Mouse (Mus musculus): Measurements from ENCODE around the gene Ptpa. TPM values are rescaled to one million over a fixed set of nuclear protein-coding genes. Genes with fewer than 3 reads are reported as not detected.

The Ptpa gene
- polyA plus RNA-seq (2017; shearing (Covaris generic)), result 113 TPM

GRCm38 (mm10) chr2:30415936-30416648, at the start of gene Ptpa:
Gene Ptpa, plus strand, starts transcription at chr2:30416039.

GRCm38 (mm10) chr2:30392114-30392576, 23.7 kb upstream of the Ptpa start, which contains the start of gene Dolpp1:
Gene Dolpp1, plus strand, starts transcription at chr2:30392254.

GRCm38 (mm10) chr2:30415157-30415935, 493 bp upstream of the Ptpa start, which contains the start of gene Crat:
Gene Crat, minus strand, starts transcription at chr2:30415813.

GRCm38 (mm10) chr2:30474039-30474438, 58.2 kb downstream of the Ptpa start, which contains the start of gene Ier5l:
Gene Ier5l, minus strand, starts transcription at chr2:30474219.

Other genes with a start within 250 kb of the Ptpa start
- gene Endog, start 244.5 kb upstream of the Ptpa start, polyA plus RNA-seq (2017; shearing (Covaris generic)), result 23.8 TPM
- gene Spout1, start 237.6 kb upstream of the Ptpa start, polyA plus RNA-seq (2017; shearing (Covaris generic)), result 42.2 TPM
- gene Kyat1, start 210.2 kb upstream of the Ptpa start, polyA plus RNA-seq (2017; shearing (Covaris generic)), result 17.1 TPM
- 6.6 TPM for gene Lrrc8a, start 178.3 kb upstream of the Ptpa start, polyA plus RNA-seq (2017; shearing (Covaris generic))
- gene Gm28035, start 175.5 kb upstream of the Ptpa start, polyA plus RNA-seq (2017; shearing (Covaris generic)), result 6.8 TPM
- 6.3 TPM for gene Phyhd1, start 149.8 kb upstream of the Ptpa start, polyA plus RNA-seq (2017; shearing (Covaris generic))
- 4.4 TPM for gene Gm28038, start 135.0 kb upstream of the Ptpa start, polyA plus RNA-seq (2017; shearing (Covaris generic))
- gene Dolk, start 129.7 kb upstream of the Ptpa start, polyA plus RNA-seq (2017; shearing (Covaris generic)), result 17.0 TPM
- 21.9 TPM for gene Nup188, start 129.6 kb upstream of the Ptpa start, polyA plus RNA-seq (2017; shearing (Covaris generic))
- gene Sh3glb2, start 56.7 kb upstream of the Ptpa start, polyA plus RNA-seq (2017; shearing (Covaris generic)), result 154 TPM
- gene Miga2, start 51.8 kb upstream of the Ptpa start, polyA plus RNA-seq (2017; shearing (Covaris generic)), result 12.9 TPM
- 32.8 TPM for gene Dolpp1, start 23.8 kb upstream of the Ptpa start, polyA plus RNA-seq (2017; shearing (Covaris generic))
- 8.1 TPM for gene Crat, start 226 bp upstream of the Ptpa start, polyA plus RNA-seq (2017; shearing (Covaris generic))
- gene Ier5l, start 58.2 kb downstream of the Ptpa start, polyA plus RNA-seq (2017; shearing (Covaris generic)), result 1.9 TPM
- 1.4 TPM for gene Cstad, start 179.0 kb downstream of the Ptpa start, polyA plus RNA-seq (2017; shearing (Covaris generic))

Measured in CD4-positive, CD25-positive, alpha-beta regulatory T cell (primary cell).